Mouse (Mus musculus) 416B (cell line): Measurements from ENCODE around the gene Rras2.

Experiments
- DNase-seq: peaks from one replicate; pipeline ENCODE4 v3.0.0; 2011; ENCODE audit warnings: low read depth

Gene Rras2

DNA sequence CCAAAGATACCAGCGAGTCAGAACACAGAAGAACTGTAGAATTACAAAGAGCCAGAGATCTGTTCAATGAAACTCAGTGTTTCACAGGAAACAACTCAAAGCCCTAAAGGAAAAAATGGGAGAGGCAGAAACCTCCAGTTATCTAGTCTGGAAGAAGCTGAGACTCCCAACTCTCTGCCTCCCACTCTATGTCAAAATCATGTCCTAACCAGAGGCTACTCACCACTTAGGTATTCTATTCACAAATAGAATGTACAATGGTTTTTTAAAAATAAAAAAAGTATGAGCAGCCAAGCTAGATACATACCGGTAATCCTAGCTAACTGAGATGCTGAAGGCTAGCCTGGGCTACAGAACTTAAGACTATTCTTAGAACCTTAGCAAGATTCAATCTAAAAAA lies 3.3 kb downstream of the Rras2 start:
- no peak for DNase-seq

DNA sequence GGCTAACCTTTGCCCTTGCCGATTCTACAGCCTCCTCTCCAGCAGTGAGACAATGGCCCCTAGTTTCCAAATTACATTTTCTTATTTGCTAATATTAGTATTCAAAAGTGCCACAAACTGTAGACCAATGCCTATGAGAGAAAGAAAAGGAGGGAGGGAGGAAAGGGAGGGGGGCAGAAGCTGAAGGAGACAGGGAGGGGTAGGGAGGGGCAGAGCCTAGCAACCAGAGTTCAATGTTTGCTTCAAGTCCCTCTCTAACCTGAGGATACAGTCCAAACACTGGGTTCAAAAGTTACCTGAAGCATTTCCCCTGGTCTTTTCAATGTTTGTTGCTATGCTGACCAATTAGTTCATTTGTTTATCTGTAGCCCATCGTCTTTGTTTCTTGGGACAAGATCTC lies 7.1 kb downstream of the Rras2 start:
- DNase-seq: no peak

DNA sequence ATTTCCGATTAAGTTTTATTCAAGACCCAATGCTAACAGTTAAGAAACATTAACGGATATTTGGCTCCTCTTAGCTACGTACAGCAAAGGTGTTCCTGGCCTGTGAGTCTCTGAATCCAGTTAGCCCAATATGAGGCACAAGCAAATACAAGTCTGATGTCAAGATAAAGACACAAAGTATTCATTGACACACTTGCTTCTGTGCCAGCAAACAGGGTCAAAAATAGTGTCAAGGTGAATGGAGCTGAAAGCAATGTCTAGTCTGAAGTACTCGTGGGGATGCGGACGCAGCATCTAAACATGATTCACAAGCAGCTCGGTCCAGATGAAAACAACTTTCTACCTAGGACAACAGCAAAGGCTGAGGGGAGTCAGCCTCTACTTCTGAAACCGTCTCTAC lies 11.7 kb downstream of the Rras2 start:
- no peak for DNase-seq

DNA sequence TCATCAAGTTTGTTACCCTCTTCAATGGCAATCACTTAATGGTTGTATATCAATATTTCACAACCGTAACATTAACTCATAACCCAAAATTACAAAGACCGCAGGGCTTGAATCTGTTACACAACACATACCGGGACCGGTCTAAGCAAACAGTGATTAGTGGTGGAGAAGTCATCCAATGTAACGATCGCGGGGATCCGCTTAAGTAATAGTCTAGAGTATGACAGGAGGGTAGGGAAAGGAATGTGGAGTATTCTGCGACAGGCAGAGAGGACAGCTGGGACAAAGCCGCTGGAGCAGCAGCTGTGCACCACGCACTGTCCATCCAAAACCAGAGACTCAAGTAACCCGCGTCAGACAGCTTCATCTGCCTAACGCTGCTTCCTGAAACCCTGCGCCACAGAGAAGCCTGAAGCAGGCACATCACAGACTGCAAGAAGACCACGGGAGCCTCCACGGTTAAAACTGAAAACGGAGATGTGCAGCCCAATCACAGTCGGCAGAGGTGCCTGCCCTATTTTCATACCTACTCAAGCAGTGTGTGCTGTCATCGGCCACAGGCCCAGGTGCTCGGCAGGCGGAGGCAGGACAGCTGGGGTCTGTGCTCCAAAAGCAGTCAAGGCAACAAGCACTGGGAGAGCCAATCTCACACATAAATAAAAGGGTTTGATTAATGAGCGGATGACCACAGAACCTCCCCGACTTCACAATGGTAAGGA lies 13.8 kb downstream of the Rras2 start:
- DNase-seq: no peak

DNA sequence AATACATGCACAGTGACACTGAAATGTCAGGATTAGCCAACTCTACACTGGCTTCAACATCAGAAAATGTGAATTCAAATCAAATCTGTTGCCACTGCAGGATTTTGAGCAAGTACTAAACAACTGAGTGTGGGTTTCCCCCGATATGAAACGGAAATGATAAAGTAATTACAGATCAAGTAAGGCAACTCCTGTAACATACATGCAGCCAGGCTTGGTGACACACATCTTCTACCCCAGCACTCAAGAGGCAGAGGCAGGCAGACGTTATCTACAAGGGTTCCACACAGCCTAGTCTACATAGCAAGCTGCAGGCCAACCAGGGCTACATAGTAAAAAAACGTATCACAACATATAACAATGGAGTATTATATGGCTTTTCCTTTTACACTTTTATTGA lies 14.4 kb downstream of the Rras2 start:
- DNase-seq: no peak

DNA sequence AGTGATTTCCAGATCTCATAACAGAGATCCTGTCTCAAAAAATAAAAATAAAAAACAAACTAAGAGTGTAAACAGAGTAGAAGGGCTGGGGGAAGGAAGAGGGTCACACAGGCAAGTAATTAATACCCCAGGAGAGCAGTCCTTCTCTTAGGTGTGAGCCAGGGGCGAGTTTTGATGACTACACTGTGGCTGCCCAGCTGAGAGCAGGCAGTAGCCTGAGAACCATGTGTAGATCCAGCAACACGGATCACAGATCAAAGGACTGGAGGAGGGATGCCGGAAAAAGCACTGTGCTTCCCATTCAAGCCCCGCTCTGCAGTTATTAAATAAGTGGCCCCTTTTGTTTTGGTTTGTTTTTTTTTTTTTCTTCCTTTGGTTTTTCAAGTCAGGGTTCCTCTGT lies 15.0 kb downstream of the Rras2 start:
- DNase-seq: no peak

DNA sequence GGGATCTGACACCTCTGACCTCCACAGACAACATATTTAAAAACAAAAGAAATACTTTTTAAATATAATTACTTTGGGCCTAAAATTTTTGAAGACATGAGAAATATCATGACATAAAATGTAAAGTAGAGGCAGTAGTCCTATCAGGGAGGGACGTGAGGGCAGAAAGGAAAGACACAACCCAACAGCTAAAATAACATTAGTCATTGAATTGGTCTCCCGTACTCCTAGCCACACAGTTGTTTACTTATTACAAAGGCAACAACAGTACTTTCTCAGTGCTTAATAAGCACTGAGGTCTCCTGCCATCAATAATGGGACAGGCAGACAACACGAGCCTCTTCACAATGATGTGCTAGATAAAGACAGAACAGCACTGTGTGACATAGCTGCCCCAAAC lies 16.2 kb downstream of the Rras2 start:
- no peak for DNase-seq

DNA sequence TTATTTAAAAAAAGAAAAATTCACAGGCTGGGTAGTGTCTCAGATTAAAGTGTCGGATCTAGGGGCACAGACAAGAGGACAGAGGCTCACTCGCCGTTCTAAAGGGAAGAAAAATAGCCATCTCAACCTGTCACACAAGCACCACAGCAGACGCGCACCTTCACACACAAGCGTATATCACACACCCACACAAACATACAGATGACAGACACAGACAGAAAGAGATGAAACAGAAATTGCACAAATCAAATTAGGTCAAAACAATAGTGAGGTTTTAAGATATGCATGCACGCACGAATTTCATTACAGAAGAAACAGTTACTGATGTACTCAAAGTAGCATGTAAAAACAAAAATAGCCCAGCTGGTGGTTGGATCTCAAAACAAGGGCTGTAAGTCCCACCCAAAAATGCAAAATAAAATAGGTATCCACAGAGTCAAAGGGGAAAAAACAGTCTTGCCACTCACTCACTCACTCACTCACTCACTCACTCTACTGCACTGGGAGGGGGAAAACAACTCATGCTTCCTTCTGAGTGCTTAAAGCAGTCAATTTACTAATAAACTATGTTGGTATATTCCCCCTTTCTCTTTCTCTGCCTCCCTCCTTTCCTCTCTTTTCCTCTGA lies 23.9 kb downstream of the Rras2 start:
- no peak for DNase-seq

DNA sequence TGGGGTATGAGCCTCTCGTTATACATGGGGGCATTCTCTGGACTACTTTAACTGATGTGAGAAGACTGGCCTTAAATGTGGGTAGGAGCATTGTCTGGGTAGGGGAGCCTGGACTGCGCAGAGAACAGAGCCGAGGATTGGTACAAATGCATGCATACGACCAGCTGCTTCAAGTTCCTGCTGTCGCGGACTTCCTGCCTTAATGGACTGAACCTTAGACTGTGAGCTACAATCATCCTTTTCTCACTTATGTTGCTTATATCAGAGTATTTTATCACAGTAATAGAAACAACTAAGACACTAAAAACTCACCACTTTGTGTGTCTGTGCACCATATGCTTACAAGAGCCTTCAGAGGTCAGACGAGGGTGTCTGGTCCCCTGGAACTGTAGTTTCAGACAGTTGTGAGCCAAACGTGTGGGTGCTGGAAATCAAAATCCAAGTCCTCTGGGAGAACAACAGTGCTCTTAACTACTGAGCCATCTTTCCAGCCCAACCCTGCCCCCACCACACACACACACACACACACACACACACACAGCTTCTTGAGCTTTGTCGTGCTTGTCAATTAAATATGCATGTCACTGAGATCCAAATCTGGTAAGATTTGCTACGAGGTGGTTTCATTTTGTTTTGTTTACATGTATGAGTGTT lies 26.6 kb downstream of the Rras2 start:
- DNase-seq: no peak

DNA sequence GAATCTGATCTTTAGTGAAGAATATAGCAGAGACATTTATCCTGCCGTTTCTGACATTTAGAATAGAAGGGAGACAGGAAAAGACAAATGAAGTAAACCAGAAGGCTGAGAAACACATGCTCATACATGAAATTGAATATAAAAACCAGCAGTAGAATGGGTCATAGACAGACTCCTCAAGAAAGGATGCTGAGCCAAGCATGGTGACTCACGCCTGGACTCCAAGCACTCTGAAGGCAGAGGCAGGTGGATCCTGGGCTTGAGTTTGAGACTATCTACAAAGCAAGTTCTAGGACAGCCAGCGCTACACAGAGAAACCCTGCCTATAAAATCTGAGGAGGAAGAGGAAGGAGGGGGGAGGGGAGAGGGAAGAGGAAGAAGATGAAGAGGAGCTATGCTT lies 27.4 kb downstream of the Rras2 start:
- no peak for DNase-seq

DNA sequence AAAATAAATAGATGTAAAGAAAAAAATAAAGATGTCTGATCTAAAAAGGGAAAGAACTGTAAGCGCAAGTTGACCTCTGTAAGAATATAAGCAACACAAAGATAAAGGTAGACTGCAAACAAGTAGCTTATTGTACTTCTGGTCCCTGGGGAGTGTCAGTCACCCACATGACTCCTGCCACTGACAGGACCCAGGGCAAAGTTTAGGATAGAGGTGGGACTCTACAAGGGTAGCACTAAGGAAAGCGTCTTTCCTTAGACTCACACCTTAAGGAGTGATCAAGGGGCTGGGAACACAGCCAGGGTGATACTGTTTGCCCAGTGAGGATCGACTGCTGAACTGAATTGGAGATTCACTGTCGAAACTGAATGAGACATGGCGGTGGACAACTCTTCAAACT lies 28.7 kb downstream of the Rras2 start:
- DNase-seq: no peak

DNA sequence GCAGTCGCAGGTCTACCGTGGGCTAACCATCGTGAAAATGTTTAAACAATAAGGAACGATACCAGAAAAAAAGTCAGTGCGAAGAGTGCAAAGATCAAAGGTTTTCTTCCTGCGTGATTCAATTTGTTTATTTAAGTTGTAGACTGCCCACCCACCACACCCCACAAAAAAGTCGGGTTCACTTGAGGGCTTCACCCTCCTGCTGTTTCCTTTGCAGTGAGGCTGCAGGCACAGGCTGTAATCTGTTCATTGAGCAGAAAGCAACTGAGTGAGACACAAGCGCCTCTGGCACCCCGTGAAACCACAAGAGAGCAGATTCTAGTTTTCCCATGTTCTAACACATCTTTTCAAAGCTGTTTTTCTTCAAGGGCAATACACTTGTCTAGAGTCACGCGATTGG lies 29.6 kb downstream of the Rras2 start:
- no peak for DNase-seq

DNA sequence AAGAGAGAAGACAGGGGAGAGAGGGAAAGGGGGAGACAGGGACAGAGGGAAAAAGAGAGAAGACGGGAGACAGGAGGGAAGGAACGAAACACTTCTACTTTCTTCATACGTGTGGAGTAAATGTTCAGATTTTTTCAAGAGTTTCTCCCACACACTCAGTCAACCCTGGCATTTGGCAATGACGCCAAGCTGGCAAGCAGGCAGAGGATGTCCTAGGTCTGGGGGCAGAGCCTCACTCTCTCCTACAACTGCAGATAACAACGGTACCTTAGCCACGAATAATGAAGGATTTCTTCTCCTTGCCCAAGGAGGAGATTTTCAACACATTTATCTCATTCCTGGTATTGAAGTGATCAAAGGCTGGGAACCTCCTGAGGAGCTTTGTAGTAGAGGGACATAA lies 30.2 kb downstream of the Rras2 start:
- DNase-seq: no peak

DNA sequence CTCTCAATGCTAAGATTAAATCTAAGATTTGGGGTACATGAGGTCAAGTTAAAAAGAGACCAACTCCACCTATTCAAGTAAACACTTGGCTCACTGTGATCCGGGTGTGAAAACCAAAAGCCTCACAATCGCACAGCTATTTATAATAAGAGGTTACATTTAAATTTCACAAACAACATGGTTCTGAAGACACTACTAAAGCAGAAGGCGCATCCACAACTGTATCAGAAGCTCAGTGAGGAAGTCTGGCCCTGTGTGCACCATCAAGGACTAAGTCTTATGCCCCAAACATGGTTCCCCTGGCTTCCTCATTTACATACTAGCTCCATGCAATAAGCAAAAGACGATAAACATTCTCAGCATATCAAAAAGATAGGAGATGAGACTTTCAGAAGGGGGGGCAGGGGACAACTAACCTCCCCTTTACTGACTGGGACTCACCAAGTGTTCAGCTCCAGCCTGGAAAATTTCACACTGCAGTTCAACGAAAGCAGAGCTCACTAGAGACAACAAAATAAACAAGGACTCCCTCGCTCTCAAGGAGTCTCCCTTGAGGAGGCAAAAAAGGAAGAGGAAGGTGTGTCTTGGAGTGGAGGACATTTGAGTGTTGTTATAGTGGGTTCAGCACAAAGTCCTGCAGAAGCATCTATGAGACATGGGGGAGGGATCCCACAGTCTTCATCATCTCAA lies 31.4 kb downstream of the Rras2 start:
- DNase-seq: no peak

DNA sequence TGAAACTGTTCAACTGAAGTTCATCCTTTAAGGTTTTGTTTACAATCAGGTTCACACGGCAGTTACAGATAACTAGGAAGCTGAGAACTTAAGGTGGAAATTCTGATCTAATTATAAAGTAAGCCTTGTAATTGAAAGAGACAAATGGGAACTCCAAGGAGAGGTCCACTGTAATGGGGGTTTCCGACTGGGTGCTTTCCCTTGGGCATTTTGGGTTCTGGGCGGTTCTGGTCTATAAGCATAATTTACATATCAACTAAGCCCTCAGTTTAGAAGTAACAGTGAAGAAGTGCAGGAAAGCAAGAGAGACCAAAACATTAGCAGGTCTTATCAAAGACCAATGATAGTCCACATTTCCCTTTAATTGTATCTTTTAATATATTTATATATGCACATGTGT lies 33.8 kb downstream of the Rras2 start:
- no peak for DNase-seq

DNA sequence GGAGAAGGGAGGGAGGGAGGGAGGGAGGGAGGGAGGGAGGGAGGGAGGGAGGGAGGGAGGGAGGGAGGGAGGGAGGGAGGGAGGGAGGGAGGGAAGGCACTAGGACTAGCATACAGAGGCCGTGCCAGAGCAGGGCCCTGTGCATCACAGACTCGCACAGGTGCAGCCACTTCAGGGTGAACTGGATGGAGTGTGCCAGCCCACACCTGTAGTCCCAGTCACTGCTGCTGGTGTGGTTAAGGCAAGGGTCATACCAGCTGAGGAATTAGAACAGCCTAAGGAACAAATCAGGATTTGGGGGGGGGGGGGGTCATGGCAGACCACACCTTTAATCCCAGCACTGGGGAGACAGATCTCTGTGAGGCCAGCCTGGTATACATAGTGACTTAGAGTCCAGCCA lies 34.5 kb downstream of the Rras2 start:
- DNase-seq: no peak

DNA sequence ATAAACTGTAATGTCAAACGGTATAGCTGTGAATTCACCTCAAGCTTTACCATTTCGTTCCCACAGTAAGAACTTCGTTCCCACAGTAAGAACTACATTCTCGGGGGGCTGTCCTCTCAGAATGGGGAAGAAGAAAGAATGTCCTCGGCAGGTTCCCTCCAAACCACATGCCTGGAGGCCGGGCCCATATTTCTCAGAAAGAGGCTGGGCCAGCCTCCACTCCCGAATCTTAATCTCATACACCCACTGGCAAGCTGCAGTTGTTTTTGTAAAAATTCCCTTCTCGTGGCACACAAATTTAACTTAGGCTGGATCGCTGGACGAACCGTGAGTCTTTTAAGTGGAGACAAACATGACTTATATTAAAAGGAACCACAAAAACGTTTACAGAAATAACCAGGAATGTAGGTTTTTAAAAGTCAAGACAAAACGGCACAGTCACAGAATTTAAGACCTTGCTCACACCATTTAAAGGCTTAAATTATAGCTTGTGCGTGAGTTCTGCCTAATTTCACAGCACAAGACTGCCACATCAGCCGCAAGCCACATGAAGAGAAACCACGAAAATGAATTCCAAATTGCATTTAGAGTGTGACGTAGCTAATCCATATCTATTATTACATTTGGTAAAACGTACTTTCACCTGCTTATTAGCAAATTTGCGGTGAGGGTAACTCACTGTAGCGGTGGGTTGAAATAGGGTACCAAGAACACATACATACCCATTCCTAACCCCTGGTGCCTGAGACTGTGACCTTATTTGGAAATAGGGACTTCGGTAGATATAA lies 35.8 kb downstream of the Rras2 start:
- no peak for DNase-seq

DNA sequence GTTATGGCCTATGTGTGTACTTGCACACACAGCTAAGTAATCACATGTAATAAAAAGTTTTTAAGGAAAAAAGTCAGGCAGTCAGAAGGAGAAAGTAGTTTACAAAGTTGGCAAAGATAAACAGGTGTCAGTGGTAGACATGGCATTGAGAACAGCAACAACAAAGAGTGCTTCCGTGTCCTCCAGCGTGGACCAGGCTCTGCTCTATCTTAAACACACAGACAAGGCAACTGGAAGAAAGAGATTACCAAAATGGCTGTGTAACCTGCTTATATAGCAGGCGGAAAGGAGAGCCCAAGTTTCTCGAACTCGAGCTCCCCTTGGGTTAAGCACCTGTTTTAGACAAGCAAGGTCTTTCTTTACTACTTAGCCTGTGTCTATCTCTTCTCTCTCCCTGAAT lies 37.3 kb downstream of the Rras2 start:
- no peak for DNase-seq

DNA sequence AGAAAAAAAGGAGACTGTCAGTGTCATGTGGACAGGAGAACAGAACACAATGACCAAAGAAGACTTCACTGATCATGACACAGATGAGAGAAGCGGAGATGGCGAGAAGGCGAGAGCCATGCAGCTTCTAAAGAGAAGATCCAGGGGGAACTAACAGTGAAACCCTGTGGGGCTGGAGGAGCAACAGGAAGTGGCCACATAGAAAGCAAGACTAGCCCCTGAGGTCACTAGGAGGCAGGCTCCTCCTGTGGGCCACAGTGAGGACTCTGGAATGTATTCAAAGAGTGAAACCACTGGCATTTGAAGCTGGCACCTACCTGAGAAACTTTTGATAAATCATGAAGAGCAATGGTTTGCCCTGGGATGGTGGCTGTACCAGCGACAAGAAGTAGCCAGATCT lies 38.2 kb downstream of the Rras2 start:
- DNase-seq: no peak

DNA sequence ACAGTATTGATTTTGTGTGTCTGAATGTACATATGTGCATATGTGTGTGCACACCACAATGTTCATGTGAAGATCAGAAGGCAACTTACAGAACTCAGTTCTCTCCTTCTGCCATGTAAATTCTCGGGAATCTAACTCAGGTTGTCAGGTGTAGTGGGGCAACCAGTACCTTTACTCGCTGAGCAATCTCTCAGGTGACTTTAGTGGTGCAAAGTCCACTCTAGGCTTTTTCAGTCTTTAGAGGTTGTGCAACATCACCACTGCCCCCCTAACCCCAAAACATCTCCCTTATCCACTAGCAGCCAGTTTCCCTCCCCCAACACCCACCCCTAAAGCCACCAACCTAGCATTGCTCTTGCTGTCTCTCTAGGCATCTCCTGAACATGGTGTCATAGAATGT lies 43.0 kb downstream of the Rras2 start:
- DNase-seq: no peak

DNA sequence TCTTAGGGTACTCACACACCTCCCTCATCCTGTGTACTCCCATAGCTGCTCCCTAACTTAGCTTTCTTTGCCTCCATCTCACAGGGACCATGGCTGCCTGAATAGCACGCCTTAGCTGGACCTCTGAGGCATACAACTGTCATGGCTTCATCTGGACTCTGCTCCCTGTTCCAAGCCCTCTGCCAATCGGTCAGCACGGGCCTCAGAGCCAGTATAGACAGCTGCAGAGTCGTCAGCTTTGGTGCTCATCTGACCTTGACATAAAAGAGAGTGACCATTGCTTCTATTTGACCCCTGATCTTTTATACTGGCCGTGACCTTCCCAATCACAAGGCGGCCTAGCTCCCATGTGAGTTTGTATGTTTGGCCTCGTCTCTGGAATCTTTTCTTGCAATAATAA lies 43.4 kb downstream of the Rras2 start:
- DNase-seq: no peak

DNA sequence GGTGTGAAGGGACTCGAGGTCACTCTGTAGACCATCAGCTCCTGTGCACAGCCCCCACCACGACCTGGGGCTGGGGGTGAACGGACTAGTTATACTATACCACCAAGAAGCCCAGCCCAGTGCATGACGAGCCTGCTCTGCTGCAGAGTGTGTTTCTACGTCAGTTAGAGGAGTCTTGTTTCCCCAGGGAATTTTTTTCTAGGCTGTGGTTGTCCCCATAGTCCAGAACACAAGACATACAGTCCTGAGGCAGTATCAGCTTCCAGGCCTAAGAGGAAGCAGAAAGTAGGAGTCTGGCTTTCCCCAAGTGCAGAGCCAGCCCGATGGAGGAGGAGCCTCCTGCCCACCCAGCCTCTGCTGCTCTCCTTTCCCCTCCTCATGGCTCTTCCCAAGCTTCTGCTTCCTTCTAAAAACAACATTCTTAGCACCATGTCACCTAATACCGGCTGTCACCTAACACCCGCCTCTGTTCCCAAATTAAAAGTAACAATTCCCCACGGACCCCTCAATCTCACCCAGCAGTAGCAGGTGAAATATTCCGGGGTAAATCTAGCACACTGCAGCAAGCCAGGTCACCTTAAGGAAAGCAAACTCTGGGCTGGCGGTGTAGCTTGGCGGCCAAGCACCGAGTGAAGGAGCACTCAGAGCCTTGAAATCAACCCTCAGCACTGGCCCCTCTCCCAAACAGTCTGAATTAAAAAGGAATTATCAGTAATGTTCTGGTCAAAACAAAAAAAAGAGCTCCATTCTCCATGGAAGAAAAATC lies 45.5 kb downstream of the Rras2 start:
- no peak for DNase-seq
